Mouse (Mus musculus): ENCODE measurements around the gene Rab11fip5.
A peak's percentile ranks its signal among the peaks of the same experiment; 100 is the strongest.

The Rab11fip5 gene

DNA sequence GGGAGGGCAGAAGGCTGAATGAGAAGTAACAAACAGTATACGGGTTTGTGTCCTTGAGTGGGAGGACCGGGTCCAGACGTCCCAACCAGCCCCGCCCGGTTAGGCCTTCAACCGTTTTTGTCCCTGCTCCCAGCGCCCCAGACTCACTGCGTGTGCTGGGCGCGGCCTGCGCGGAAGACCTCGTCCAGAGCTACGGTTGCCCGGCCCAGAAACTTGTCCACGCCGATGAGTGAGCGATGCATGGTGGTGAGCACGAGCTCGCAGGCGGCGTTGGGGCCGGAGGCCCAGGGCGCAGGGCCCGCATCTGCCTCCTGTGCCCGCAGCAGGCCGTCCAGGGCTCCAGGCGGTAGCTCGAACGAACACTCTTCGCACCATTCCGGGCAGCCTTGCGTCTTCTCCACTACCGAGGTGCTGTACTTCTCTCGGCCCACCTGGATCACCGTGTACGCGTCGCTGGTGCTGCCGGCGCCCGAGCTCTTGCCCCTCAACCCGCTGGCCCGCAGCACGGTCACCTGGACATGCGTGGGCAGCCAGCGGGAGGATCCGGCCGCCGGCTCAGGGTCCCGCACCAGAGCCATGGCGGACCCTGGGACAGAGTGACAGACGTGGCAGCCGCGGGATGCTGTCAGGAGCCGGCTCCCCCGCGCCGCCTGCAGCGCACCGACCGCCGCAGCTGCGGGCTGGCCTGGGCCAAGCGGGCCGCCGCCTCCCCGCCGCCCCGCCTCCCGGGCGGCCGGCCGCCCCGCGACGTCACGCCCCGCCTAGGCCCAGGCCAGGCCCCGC lies at the start of gene Rab11fip5:
Gene Rab11fip5, minus strand, starts transcription at position 684 of the 783 bp plus-strand sequence.
- DNase-seq (ENCODE audit: inconsistent age in 2 of 2, low spot score in 1 of 2) = peak; percentile 70 to 86

DNA sequence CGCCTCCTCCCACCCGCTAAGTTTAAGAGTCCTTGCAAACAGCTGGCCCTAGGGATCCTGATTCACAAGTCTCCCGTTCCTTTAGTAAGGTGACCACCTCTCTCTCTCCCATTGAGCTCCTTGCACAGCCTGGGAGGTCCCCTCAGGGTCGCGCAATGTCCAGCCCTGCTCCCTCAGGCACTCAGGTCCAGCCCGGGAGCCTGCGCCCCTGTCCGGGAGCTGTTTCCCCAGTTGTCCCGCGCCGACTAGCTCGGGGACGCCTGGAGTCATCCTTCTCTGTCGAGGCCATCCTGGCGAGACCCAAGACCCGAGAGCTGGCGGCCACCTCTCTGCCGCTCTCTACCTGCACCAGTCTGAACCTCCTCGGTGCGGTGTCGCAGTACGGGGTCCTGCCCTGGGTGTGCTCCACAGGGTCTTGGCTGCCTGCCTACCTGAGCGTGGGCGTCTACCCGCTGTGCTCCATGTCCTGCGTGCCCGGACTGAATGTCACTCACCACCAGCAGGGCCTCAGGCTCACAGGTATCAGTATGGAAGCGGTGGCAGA lies 49.5 kb upstream of the Rab11fip5 start, which contains the start of gene Noto:
Gene Noto, plus strand, starts transcription at position 51 of the 544 bp plus-strand sequence.
- peak in 1 of 2 experiments; percentile 58 for DNase-seq (ENCODE audit: inconsistent age in 2 of 2, low spot score in 1 of 2)

DNA sequence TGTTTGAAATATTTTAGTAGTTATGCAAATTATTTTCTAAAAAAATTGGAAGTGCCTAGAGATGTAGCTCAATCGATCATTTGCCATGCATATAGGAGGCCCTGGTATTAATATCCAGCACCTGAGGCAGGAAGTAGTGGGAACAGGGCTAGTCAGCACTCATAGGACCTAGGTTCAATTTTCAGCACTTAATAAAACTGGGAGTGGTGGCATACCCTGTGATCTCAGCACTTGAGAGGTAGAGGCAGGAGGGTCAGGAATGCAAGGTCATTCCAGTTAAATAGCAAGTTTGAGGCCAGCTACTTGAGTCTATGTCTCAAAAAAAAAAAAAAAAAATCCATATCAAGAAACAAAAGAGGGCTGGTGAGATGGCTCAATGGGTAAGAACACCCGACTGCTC lies 44.7 kb upstream of the Rab11fip5 start:
- no peak for DNase-seq (ENCODE audit: inconsistent age in 2 of 2, low spot score in 1 of 2)

DNA sequence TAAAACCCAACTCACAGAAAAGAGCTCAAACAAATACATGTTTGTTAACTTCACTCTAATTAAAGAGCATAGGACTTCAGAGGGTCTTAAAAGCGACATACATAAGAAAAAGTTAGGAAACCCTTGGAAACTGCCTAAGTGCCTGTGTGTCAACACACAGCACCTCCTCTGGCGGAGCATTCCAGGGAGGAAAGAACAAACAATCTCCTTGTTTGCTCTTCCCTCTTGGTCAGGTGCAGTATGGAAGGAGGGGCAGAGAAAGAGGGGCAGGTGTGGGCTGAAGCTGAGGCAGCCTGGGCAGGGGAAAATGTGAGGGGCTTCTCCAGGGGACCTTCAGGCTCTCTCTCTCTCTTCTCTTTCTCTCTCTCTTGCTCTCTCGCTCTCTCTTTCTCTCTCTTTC lies 41.4 kb upstream of the Rab11fip5 start:
- no peak for DNase-seq (ENCODE audit: inconsistent age in 2 of 2, low spot score in 1 of 2)

DNA sequence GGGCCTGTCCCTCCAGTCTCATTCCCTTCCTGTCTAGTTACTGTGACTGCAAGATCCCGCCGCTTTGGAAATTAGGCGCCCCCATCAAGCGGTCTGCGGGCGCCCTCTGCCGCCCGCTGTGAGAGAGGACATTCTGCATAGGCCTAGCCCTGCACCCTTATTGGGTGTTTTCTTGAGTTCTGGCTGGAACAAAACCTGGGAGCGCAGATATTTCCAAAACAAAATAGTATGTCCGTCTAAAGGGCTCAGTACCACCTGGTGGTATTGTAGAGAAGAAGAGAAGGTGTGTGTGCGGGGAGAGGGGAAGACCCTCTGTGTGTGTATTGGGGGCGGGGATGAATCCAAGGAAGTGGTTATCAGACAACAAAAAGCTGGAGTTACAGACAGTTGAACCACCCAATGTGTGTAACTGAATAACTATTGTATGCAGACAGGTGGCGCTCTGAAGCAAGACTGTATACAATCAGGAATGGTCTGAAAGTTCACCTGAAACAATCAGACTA lies 36.4 kb upstream of the Rab11fip5 start:
- DNase-seq (ENCODE audit: inconsistent age in 2 of 2, low spot score in 1 of 2) = peak; percentile 49 to 78

DNA sequence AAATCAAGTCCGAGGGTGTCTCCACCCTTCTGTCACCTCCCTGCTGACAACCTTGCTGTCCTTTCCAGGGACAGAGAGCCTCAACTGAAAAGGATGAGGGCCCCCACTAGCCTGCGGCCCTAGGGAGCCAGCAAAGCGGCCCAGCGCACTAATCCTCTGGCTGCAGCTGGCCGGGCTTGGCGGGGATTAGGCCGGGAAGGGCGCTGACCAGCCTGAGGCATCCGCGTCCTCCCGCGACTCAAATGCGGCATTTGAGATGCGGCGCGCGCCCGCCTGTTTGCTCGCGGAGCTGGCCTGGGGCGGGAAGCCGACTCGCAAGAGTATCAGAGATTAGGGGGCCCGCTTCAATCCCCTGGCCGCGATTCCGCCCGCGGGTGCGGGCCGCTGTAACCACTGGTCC lies 34.6 kb upstream of the Rab11fip5 start:
- DNase-seq (ENCODE audit: inconsistent age in 2 of 2, low spot score in 1 of 2) = no peak

DNA sequence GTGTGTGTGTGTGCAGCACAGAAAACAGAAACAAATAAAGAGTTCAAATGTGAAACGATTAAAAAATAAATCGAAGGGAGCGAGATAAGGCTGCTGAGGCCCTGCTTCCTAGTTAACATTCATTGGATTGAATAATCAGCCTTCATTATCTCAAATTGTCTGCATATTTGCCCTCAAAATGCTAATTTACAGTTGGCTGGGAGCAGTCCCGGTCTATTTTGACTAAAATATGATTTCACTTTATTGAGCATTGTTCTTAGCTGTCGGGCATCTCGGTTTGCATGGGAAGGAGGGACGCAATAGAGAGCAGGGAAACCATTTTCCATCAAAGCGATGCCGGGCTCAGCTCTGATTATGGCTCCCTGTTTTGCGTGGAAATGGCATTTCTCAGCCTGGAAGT lies 28.6 kb upstream of the Rab11fip5 start:
- DNase-seq (ENCODE audit: inconsistent age in 2 of 2, low spot score in 1 of 2) = no peak

DNA sequence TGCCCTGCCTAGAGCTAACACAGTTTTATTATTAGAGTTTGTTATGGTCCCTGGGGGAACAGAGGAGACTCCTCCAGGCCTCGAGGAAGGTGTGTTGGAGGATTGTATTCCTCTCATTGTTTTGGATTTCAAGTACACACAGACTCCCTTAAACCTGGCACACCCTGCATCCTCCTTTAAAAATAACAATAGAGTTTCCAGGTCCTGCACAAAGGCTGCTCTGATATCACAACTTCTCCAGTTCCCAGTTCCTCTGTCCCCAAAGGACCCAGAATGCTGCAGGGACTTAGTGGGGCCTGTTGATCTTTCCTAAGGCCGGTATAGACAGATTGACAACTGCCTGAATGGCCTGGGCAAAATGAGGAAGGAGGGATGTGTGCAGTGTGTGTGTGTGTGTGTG lies 28.2 kb upstream of the Rab11fip5 start:
- DNase-seq (ENCODE audit: inconsistent age in 2 of 2, low spot score in 1 of 2) = no peak

DNA sequence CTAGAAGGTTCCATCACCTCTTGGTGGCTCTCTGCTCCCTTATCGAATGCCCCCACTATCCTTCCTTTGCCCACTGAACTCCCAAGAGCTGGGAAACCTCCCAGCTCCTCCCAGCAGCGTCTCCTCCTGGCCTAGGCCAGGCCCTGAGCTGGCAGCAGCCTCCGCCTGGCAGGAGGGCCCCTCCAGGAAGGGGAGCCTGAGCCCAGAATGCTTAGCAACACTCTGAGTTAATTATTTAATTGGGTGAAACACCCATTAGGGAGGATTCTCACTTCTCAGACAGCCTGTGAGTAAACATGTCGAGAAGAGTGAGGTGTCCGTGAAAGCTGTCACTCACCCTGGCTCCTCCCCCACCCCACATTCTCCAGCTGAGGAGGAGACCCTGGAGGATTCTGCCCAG lies 25.3 kb upstream of the Rab11fip5 start:
- no peak for DNase-seq (ENCODE audit: inconsistent age in 2 of 2, low spot score in 1 of 2)

DNA sequence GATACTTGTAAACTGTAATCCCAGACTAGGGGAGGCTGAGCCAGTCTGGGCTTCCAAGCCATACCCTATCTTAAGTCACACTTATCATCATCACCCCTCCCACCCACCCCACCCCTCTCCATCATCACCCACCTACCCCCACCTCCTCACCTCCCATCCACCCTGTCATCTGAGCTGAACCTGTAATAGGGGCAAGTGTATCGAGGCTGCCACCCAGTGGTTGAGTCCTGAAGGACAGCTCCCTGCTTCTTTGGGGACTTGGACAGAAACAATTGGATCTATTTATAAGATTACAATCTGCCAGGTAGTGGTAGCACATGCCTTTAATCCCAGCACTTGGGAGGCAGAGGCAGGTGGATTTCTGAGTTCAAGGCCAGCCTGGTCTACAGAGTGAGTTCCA lies 22.7 kb upstream of the Rab11fip5 start:
- DNase-seq (ENCODE audit: inconsistent age in 2 of 2, low spot score in 1 of 2) = peak; percentile 46 to 83

DNA sequence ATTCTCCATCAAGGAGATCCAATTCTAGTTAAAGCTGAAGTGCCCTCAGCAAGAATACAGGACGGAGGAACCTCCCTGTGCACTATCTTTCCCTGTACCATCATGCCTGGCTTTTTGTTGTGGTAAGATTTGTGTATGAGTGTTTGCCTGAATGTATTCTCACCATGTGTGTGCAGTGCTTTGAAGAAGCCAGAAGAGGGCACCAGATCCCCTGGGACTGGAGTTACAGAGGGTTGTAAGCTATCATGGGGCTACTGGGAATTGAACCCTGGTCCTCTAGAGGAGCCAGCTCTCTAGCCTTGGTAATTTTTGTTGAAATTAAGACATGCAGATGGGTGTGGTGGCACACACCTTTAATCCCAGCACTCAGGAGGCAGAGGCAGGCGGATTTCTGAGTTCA lies 20.9 kb upstream of the Rab11fip5 start:
- DNase-seq (ENCODE audit: inconsistent age in 2 of 2, low spot score in 1 of 2) = no peak

DNA sequence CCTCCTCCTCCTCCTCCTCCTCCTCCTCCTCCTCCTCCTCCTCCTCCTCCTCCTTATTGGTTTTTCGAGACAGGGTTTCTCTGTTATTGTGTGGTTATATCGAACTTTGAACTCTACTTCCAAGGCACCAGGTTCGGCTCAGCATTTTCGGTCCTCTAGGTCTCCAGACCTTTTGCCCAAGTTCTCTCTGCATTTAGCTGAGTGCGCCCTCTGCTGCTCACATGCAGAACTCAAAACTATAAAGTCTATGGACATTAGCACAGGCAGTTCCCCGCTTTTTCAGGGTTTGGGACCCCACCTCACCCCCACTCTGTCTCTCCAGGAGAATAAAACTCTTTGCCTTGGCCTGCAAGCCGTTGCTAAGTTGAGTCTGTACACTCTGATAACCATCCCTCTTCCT lies 17.4 kb upstream of the Rab11fip5 start:
- DNase-seq (ENCODE audit: inconsistent age in 2 of 2, low spot score in 1 of 2) = peak; percentile 64 to 87

DNA sequence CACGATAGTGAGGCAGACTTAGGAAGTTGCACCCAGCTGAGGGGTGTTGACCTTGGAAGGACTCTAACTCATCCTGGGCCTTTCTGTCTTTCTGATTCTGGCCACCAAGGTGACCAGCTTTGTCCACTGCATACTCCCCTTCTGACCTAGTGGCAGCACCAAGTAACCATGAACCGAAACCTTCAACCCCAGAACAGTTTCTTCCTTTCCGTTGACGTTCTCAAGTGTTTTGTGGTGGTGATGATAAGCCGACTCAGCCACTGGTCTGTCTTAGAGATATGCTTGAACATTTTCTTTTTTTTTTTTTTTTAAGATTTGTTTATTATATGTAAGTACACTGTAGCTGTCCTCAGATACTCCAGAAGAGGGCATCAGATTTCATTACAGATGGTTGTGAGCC lies 14.2 kb upstream of the Rab11fip5 start:
- DNase-seq (ENCODE audit: inconsistent age in 2 of 2, low spot score in 1 of 2) = no peak

DNA sequence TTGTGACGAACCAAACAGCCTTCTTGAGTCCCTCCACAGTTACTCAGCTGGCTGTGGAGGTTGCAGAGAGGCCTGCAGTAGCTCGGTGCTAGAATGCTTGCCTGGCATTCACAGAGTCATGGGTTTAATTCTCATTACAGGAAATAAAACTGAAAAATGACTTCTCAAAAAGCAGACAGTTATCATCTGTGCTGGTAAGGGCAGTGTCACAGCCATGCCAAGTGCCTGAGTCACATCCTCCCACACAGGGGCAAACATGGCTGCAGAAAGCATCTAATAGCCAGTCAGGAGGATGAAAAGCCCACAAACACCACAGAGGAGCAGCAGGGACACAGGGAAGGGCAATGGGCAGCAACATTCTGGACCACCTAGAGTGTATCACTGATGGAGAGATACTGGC lies 8.4 kb upstream of the Rab11fip5 start:
- DNase-seq (ENCODE audit: inconsistent age in 2 of 2, low spot score in 1 of 2) = peak in 1 of 2 experiments; percentile 42

DNA sequence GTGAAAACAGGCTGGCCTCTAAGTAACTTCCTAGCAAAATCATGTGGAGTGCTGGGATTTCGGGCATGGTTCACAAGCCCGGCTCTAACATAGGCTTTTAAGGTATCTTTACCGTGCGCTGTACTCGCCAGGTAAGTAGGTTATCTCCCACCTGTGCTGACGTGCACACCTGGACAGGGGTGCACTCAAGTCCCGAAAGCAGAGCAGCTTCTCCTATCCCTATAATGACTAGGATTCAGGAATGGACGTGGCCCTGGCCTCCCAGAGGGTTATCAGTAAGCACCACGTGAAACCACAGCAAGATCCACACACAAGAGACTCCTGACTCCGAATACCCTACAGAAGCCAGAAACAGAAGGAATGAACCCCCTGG lies 7.2 kb upstream of the Rab11fip5 start:
- no peak for DNase-seq (ENCODE audit: inconsistent age in 2 of 2, low spot score in 1 of 2)

DNA sequence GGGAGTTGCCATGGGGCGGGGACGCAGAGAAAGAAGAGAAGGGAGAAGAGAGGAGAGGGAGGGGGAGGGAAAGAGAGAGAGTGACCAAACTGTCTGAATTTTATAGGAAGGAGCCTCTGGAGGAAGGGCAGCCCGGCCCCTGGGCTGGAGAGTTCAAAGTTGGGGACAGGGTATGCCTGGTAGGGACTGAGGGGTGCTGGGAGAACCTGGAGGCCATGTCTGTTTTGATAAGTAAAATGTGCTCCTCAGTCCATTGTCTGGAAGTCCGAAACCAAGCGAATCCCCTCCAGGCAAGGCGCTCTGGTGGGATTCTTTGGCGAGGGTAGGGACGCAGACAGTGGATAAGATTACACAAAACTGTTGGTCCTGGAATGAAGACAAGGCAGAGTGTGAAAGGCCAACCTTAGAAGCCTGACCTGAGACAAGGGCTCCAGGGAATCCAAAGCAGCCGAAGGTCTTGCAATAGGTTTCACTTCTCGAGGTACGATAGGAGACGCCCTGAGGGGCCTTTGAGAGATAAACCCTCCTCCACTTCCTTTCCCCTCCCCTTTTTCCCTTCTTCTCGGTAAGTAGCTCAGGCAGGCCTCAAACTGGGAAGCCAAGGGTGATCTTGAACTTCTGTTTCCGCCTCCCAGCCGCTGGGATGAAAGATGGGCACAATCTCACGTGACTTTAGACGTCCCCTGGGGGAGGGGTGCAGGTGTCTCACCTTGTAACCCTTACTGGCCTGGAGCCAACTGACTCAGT lies 6.6 kb upstream of the Rab11fip5 start:
- DNase-seq (ENCODE audit: inconsistent age in 2 of 2, low spot score in 1 of 2) = peak in 1 of 2 experiments; percentile 48

DNA sequence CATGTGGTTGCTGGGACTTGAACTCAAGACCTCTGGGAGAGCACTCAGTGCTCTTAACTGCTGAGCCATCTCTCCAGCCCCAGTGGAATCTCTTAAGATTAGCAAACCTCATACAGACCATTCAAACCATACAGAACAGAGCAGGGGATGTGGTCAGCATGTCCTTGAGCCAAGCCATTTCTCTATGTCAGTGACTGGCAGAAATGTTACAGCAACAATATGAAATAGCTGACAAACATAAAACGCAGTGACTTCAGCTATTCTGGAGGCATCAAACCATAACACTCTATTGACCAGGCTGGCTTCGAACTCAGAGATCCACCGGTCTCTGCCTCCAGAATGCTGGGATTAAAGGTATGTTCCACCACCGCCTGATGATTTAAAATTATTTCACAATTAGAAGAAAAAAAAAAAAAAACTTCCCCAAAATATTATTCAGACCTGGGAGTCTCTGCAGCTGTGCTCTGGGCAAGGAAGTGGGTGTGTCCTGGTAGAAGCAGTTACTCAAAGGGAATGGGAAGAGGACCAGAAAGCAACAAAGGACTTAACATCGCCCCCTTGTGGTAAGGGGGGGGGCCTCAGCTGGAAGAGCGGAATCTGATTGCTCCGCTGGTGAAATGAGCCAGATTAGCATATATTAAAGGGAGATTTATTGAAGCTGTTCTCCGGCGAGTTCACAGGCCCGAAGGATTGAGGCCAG lies 5.9 kb upstream of the Rab11fip5 start:
- DNase-seq (ENCODE audit: inconsistent age in 2 of 2, low spot score in 1 of 2) = peak; percentile 85 to 94

DNA sequence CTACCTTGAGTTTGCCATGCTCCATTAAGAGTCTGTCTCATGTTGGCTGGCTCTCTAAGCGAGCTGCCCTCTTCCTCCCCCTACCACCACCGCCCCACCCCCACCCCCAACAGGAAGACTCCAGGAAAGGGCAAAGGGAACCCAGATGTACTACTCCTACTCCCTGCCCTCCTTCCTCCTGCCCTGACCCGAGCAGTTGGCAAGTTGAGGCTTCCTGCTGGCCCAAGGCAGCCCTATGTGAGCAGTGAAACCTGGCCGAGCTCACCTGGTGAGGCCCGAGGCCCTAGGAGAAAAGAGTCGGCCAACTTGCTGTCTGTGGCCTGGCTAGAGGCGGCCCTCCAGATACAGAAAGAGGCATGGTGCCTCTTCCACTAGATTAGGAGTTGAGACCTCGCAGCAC lies 4.2 kb upstream of the Rab11fip5 start:
- DNase-seq (ENCODE audit: inconsistent age in 2 of 2, low spot score in 1 of 2) = no peak

DNA sequence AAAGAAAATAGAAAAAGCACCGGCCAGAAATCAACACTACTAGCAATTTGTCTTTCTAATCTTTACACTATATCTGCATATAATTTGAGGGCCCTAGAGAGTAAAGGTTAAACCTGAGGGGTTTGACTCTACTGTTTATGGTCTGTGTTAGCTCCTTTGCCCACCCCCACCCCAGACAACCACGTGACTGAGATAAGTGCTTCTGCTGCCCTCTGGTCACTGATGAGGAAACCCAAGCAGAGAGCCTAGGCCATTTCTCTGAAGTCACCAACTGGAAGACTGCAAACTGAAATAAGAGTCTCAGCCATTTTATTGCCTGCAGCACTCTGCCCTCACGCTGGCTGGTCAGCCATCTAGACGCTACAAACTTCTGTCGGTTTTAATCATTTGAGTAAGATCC lies 3.4 kb upstream of the Rab11fip5 start:
- no peak for DNase-seq (ENCODE audit: inconsistent age in 2 of 2, low spot score in 1 of 2)

DNA sequence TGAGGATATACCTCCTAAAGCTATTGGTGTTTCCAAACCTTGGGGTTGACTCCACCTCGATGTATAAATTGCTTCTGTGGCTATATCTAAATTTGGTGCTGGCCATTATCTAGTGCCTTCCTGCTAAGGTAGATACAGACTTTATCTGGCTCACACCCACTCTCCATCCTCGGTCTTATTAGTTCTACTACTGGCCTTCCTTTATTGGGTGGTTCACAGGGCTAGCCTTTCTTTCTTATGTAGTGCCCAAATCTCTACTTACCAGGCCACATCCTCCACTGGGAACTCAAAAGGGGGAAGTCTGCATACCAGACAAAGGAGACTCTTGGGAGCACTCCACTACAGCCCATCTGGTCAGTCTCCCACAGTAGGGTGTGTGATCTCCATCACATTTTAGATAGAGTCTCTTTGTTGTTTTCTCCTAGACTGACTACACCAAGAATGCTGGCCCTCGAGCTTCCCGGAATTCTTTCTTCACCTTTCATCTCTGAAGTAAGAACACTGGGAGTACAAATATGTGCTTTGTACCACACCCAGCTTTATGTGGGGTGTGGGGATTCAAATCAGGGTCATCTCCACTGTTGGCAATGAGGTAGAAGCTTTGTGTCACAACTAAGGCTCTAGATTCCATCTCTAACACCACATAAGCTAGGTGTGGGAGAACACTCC lies 2.8 kb upstream of the Rab11fip5 start:
- no peak for DNase-seq (ENCODE audit: inconsistent age in 2 of 2, low spot score in 1 of 2)

DNA sequence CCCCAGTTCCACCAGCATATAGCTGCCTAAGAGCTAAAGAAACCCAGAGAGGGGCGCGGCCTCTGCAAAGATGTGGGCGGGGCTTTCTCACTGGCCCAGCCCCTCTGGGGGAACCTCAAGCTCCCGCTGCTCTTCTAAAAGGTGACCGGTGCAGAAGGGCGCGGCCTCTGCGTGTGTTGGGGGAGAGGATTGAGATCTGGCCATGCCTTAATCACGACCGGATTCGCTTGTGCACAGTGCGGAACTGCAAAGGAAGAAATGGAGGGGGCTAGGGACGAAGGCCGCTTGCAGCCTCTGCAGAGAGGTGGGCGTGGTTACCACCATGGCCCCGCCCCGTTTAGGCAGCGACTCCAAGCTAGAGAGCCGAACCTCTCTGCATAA lies 290 bp upstream of the Rab11fip5 start:
- peak; percentile 97 to 100 for DNase-seq (ENCODE audit: inconsistent age in 2 of 2, low spot score in 1 of 2)
